Mouse (Mus musculus): ENCODE results near the gene Fbxl21. TPM values are rescaled to one million over a fixed set of nuclear protein-coding genes. Genes with fewer than 3 reads are reported as not detected.

The Fbxl21 gene
- polyA plus RNA-seq, 1 experiment: not detected

- H3K27ac ChIP-seq (ENCODE audit: insufficient read depth, low read depth, low read length): no peak within 1 kb of the TSS
- WGBS: 92% methylated on average over 9 of the region's 9 CpGs
- 0 out of 2 replicates have a peak, but pooled peaks cover 2% of the 10 kb centered on the region for H3K4me1 ChIP-seq (ENCODE audit: control insufficient read depth, insufficient read depth, low read length)
- H3K4me3 ChIP-seq (ENCODE audit: insufficient read depth, low read depth, low read length): no peak within 1 kb of the TSS
- TF ChIP-seq CTCF (IDR thresholded peaks at IDR 0.05; ENCODE audit: insufficient read depth, low read depth, low read length) (no peak), POLR2A (IDR thresholded peaks at IDR 0.05; ENCODE audit: insufficient read depth, low read depth, low read length) (no peak)
Observed at GRCm38 (mm10) chr13:56548401-56548800, 26.1 kb downstream of the Fbxl21 start, which contains the start of gene Lect2. Gene Lect2, minus strand, starts transcription at chr13:56548502.

DNA sequence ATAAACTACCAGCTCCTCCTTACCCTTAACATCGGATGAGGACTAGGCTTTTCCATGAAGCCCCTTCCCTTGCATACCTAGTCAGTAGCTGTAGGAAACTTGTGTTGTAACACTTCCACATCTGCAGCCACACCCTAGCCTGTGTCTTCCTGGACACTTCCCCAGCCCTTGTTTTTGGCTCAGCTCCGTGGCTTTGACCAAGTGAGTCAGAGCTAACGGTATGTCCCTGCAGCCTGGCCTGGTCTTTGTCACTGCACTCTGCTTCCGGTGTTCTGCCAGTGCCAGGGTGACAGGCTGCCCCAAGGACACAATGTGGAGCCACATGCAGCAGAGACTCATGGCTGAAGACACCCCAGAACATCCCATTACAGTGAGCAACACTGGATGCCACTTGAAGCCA, 27.1 kb downstream of the Fbxl21 start:
- TF ChIP-seq CTCF (IDR thresholded peaks at IDR 0.05; ENCODE audit: insufficient read depth, low read depth, low read length) (no peak), POLR2A (IDR thresholded peaks at IDR 0.05; ENCODE audit: insufficient read depth, low read depth, low read length) (no peak)
- WGBS: 76% methylated on average over 4 of the region's 4 CpGs
- H3K27ac ChIP-seq (ENCODE audit: insufficient read depth, low read depth, low read length): no peak overlapping the region
- H3K4me1 ChIP-seq (ENCODE audit: control insufficient read depth, insufficient read depth, low read length): peaks cover 4% of the 10 kb centered on the region; the same call in 1 of the 2 replicates
- no peak overlapping the region for H3K4me3 ChIP-seq (ENCODE audit: insufficient read depth, low read depth, low read length)

GRCm38 (mm10) chr13:56550574-56550973, 28.3 kb downstream of the Fbxl21 start:
- WGBS: 40% methylated on average over 1 of the region's 1 CpGs
- TF ChIP-seq CTCF (IDR thresholded peaks at IDR 0.05; ENCODE audit: insufficient read depth, low read depth, low read length) (no peak), POLR2A (IDR thresholded peaks at IDR 0.05; ENCODE audit: insufficient read depth, low read depth, low read length) (no peak)
- H3K4me1 ChIP-seq (ENCODE audit: control insufficient read depth, insufficient read depth, low read length): peaks cover 2% of the 10 kb centered on the region; the same call in 1 of the 2 replicates
- no peak overlapping the region for H3K27ac ChIP-seq (ENCODE audit: insufficient read depth, low read depth, low read length)
- no peak overlapping the region for H3K4me3 ChIP-seq (ENCODE audit: insufficient read depth, low read depth, low read length)

DNA sequence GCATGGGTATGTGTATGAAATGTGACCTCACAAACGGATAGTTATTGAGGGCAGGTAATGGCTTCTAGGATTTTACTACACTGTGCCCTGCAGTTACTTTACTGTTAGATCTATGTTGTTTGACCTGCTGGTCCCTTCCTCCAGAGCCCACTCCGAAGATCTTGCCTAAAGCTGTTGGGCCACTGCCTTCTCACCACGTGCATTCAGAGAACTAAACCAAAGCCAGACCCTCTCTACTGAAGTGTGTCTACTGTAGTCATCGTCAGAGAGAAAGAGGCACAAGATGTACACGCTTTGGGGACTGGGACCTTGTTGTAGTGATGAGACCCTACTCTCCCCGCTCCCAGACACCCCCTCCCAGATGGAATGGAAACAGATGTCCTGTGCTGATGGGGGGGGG, 29.4 kb downstream of the Fbxl21 start:
- Histone ChIP-seq H3K4me1 (ENCODE audit: control insufficient read depth, insufficient read depth, low read length) (peaks cover 2% of the 10 kb centered on the region; the same call in 1 of the 2 replicates), H3K27ac (ENCODE audit: insufficient read depth, low read depth, low read length) (no peak overlapping the region), H3K4me3 (ENCODE audit: insufficient read depth, low read depth, low read length) (no peak overlapping the region)
- WGBS: 88% methylated on average over 6 of the region's 6 CpGs
- no peak for TF ChIP-seq CTCF (IDR thresholded peaks at IDR 0.05; ENCODE audit: insufficient read depth, low read depth, low read length)

GRCm38 (mm10) chr13:56553923-56554322, 31.7 kb downstream of the Fbxl21 start:
- no peak overlapping the region for H3K4me3 ChIP-seq (ENCODE audit: insufficient read depth, low read depth, low read length)
- H3K27ac ChIP-seq (ENCODE audit: insufficient read depth, low read depth, low read length): no peak overlapping the region
- TF ChIP-seq POLR2A (IDR thresholded peaks at IDR 0.05; ENCODE audit: insufficient read depth, low read depth, low read length) (no peak), CTCF (IDR thresholded peaks at IDR 0.05; ENCODE audit: insufficient read depth, low read depth, low read length) (no peak)
- peaks cover 2% of the 10 kb centered on the region; the same call in 1 of the 2 replicates for H3K4me1 ChIP-seq (ENCODE audit: control insufficient read depth, insufficient read depth, low read length)
- 64% methylated on average over 2 of the region's 2 CpGs for WGBS

GRCm38 (mm10) chr13:56554409-56554808, 32.1 kb downstream of the Fbxl21 start:
- WGBS: 19% methylated on average over 2 of the region's 2 CpGs
- Histone ChIP-seq H3K4me1 (ENCODE audit: control insufficient read depth, insufficient read depth, low read length) (peaks cover 2% of the 10 kb centered on the region; the same call in 1 of the 2 replicates), H3K4me3 (ENCODE audit: insufficient read depth, low read depth, low read length) (no peak overlapping the region), H3K27ac (ENCODE audit: insufficient read depth, low read depth, low read length) (no peak overlapping the region)
- no peak for TF ChIP-seq POLR2A (IDR thresholded peaks at IDR 0.05; ENCODE audit: insufficient read depth, low read depth, low read length)
- no peak for TF ChIP-seq CTCF (IDR thresholded peaks at IDR 0.05; ENCODE audit: insufficient read depth, low read depth, low read length)

DNA sequence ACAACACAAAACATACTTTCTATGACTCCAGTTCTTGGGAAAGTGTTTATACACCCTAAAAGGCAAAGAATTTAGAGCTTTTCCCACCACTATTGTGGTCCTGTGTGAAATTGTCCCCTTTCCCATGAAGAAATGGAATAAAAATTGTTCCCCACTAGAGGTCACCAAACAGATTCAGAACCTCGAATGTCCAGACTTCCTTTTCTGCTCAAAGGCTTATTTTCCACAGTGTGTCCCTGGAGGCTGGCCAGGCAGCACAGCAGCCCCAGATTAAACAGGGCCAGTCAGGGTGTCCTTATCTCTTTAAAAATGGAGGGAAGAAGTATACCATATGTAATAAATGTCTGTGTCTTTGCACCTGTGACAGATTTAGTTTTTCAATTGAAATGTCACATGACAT, 33.7 kb downstream of the Fbxl21 start:
- Histone ChIP-seq H3K27ac (ENCODE audit: insufficient read depth, low read depth, low read length) (no peak overlapping the region), H3K4me1 (ENCODE audit: control insufficient read depth, insufficient read depth, low read length) (peaks cover 2% of the 10 kb centered on the region; the same call in 1 of the 2 replicates), H3K4me3 (ENCODE audit: insufficient read depth, low read depth, low read length) (no peak overlapping the region)
- 2% methylated on average over 1 of the region's 1 CpGs for WGBS
- TF ChIP-seq CTCF (IDR thresholded peaks at IDR 0.05; ENCODE audit: insufficient read depth, low read depth, low read length) (no peak), POLR2A (IDR thresholded peaks at IDR 0.05; ENCODE audit: insufficient read depth, low read depth, low read length) (no peak)

DNA sequence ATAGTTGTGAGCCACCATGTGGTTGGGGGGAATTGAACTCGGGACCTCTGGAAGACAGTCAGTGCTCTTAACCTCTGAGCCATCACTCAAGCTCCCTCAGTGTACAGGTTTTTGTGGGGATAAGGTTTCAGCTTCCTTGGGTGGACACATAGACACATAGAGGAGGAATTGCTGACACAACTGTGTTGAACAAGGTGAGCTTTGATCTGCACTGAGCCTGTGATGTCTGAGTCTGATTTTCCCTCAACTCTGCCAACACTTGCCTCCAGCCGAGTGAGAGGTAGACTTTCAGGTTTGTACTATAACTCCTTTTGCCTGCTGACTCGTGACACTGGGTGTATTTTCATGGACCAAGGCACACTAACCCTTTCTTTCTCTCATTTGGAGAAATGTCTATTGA, 34.4 kb downstream of the Fbxl21 start:
- Histone ChIP-seq H3K4me3 (ENCODE audit: insufficient read depth, low read depth, low read length) (no peak overlapping the region), H3K4me1 (ENCODE audit: control insufficient read depth, insufficient read depth, low read length) (peaks cover 2% of the 10 kb centered on the region; the same call in 1 of the 2 replicates), H3K27ac (ENCODE audit: insufficient read depth, low read depth, low read length) (no peak overlapping the region)
- WGBS: 93% methylated on average over 3 of the region's 3 CpGs
- TF ChIP-seq POLR2A (IDR thresholded peaks at IDR 0.05; ENCODE audit: insufficient read depth, low read depth, low read length) (no peak), CTCF (IDR thresholded peaks at IDR 0.05; ENCODE audit: insufficient read depth, low read depth, low read length) (no peak)

GRCm38 (mm10) chr13:56558811-56559210, 36.5 kb downstream of the Fbxl21 start:
- 80% methylated on average over 3 of the region's 3 CpGs for WGBS
- H3K4me1 ChIP-seq (ENCODE audit: control insufficient read depth, insufficient read depth, low read length): peaks cover 2% of the 10 kb centered on the region; the same call in 1 of the 2 replicates
- no peak overlapping the region for H3K4me3 ChIP-seq (ENCODE audit: insufficient read depth, low read depth, low read length)
- H3K27ac ChIP-seq (ENCODE audit: insufficient read depth, low read depth, low read length): no peak overlapping the region
- TF ChIP-seq CTCF (IDR thresholded peaks at IDR 0.05; ENCODE audit: insufficient read depth, low read depth, low read length) (no peak), POLR2A (IDR thresholded peaks at IDR 0.05; ENCODE audit: insufficient read depth, low read depth, low read length) (no peak)

All from olfactory bulb, adult 2 months (tissue).